Mouse (Mus musculus) erythroblast, embryonic 14.5 days (primary cell): ENCODE measurements around the gene Epn1. TPM values are rescaled to one million over a fixed set of nuclear protein-coding genes. Genes with fewer than 3 reads are reported as not detected.

Experiments used
- H3K27me3 ChIP-seq: 2 replicates; pipeline ENCODE4 v1.6.1; 2012; ENCODE audit warnings: inconsistent platforms; ENCODE audit not compliant: control insufficient read depth
- H3K36me3 ChIP-seq: 2 replicates; pipeline ENCODE4 v1.6.1; 2012; ENCODE audit warnings: mild to moderate bottlenecking, inconsistent platforms; ENCODE audit not compliant: control insufficient read depth
- H3K4me1 ChIP-seq: 2 replicates; pipeline ENCODE4 v1.6.1; 2012; ENCODE audit warnings: inconsistent platforms; ENCODE audit not compliant: control insufficient read depth
- H3K4me3 ChIP-seq: replicated peaks from 2 replicates; pipeline ENCODE3; 2012; ENCODE audit warnings: moderate library complexity, mild to moderate bottlenecking, inconsistent platforms
- H3K9me3 ChIP-seq: 2 replicates; pipeline ENCODE4 v1.6.1; 2012; ENCODE audit warnings: low read length, inconsistent platforms, mixed read lengths; ENCODE audit not compliant: control insufficient read depth
- GATA1 ChIP-seq: IDR thresholded peaks from 2 replicates; pipeline ENCODE4 v1.6.1; 2012; ENCODE audit warnings: low read length, inconsistent platforms, mixed read lengths
- TAL1 ChIP-seq: IDR thresholded peaks from 3 replicates; pipeline ENCODE4 v1.6.1; 2012; ENCODE audit warnings: low read length, inconsistent platforms, mixed read lengths
- polyA plus RNA-seq: library from polyadenylated mRNA; stranded (reverse); fragments of >175 nt; gene quantifications from 2 replicates; pipeline ENCODE4 v1.2.3, GENCODE M21; 2012

Epn1 gene
- polyA plus RNA-seq, 1 experiment = 227 TPM

- Histone ChIP-seq H3K9me3 (no peaks in the 10 kb centered on the region), H3K27me3 (no peaks in the 10 kb centered on the region), H3K4me1 (peaks cover 65% of the 10 kb centered on the region), H3K4me3 (no peak overlapping the region), H3K36me3 (peaks cover 85% of the 10 kb centered on the region)
- TF ChIP-seq GATA1 (no peak), TAL1 (no peak)
These were observed 5.5 kb downstream of the Epn1 start for GRCm38 (mm10) chr7:5085512-5085911.

DNA sequence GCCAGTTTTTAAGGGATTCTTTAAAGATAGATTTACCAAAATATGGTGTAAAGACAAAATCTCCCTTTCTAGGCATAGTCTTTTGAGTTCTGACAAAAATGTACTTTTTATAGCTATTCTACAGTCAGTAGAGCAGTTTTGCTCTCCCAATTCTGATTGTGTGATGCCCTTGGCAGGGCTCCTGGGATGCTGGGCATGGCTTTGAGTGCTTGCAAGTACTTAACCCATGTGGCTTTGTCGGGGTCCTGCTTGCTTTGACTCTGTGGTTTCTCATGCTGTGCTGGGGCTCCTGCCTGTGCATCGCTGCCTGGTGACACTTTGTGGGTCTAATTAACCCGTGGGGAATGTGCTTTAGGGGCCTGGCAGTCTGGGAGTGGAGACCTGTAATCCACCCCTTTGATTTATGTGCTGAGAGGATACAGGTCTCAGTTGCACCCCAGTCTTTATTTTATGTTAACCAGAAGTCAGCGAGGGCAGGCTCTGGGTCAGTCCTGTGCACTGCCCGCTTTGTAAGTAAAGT is 6.9 kb downstream of the Epn1 start:
- Histone ChIP-seq H3K4me1 (peaks cover 55% of the 10 kb centered on the region), H3K4me3 (no peak overlapping the region), H3K27me3 (no peaks in the 10 kb centered on the region), H3K9me3 (no peaks in the 10 kb centered on the region), H3K36me3 (peaks cover 97% of the 10 kb centered on the region)
- TF ChIP-seq TAL1 = no peak
- no peak for TF ChIP-seq GATA1

GRCm38 (mm10) chr7:5087886-5088285 is 7.9 kb downstream of the Epn1 start:
- TF ChIP-seq TAL1 (no peak), GATA1 (no peak)
- peaks cover 55% of the 10 kb centered on the region for H3K4me1 ChIP-seq
- H3K36me3 ChIP-seq = peaks cover 99% of the 10 kb centered on the region
- no peaks in the 10 kb centered on the region for H3K9me3 ChIP-seq
- H3K27me3 ChIP-seq = no peaks in the 10 kb centered on the region
- H3K4me3 ChIP-seq = no peak overlapping the region

DNA sequence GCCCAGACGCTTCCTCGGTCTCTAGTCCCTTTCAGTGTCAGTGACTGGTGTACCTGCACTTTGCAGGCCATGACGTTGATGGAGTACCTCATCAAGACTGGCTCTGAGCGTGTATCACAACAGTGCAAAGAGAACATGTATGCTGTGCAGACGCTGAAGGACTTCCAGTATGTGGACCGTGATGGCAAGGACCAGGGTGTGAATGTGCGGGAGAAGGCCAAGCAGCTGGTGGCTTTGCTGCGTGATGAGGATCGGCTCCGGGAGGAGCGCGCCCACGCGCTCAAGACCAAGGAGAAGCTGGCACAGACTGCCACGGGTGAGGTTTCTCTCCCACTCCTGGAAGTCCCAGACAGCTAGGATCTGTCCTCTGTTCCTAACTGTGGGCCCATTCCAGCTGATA is 9.8 kb downstream of the Epn1 start:
- no peak for TF ChIP-seq TAL1
- no peak for TF ChIP-seq GATA1
- H3K4me3 ChIP-seq = no peak overlapping the region
- no peaks in the 10 kb centered on the region for H3K9me3 ChIP-seq
- peaks cover 40% of the 10 kb centered on the region for H3K4me1 ChIP-seq
- H3K36me3 ChIP-seq = peaks cover 99% of the 10 kb centered on the region
- no peaks in the 10 kb centered on the region for H3K27me3 ChIP-seq

DNA sequence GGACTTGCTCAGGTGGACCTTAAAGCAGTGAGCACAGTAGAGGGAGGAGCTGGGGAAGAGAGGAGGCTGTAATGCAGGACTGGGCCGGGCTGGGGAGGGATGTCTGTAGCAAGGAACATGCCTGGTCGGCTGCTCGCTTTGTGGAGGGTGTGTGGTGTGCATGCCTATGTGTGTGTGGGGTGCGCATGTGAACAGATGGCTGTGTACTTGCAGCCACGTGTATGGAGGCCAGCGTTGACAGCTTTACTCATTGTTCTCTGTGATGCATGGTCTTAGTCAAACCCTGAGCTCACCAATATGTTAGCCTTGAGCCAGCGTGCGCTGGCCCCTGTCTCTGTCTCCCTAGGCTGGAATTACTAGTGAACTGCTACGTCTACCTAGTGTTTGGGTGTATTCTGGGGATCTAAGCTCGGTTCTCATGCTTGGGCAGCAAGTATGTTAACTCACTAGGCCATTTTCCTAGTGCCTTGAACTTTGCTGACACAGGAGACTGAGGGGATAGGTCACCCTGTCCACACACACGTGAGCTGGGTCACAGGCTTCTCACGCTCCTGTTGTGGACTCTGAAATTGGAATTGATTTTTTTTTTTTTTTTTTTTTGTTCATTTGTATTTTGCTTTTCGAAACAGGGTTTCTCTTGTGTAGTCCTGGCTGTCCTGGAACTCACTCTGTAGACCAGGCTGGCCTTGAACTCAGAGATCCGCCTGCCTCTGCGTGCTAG is 11.1 kb downstream of the Epn1 start:
- no peak for TF ChIP-seq TAL1
- TF ChIP-seq GATA1 = no peak
- Histone ChIP-seq H3K4me1 (peaks cover 30% of the 10 kb centered on the region), H3K4me3 (no peak overlapping the region), H3K9me3 (no peaks in the 10 kb centered on the region), H3K27me3 (no peaks in the 10 kb centered on the region), H3K36me3 (peaks cover 99% of the 10 kb centered on the region)

- no peak overlapping the region for H3K4me3 ChIP-seq
- peaks cover 22% of the 10 kb centered on the region for H3K4me1 ChIP-seq
- no peaks in the 10 kb centered on the region for H3K27me3 ChIP-seq
- peaks cover 99% of the 10 kb centered on the region for H3K36me3 ChIP-seq
- TF ChIP-seq GATA1 = no peak
- TF ChIP-seq TAL1 = no peak
- no peaks in the 10 kb centered on the region for H3K9me3 ChIP-seq
These were observed 12.3 kb downstream of the Epn1 start for GRCm38 (mm10) chr7:5092381-5092780.

DNA sequence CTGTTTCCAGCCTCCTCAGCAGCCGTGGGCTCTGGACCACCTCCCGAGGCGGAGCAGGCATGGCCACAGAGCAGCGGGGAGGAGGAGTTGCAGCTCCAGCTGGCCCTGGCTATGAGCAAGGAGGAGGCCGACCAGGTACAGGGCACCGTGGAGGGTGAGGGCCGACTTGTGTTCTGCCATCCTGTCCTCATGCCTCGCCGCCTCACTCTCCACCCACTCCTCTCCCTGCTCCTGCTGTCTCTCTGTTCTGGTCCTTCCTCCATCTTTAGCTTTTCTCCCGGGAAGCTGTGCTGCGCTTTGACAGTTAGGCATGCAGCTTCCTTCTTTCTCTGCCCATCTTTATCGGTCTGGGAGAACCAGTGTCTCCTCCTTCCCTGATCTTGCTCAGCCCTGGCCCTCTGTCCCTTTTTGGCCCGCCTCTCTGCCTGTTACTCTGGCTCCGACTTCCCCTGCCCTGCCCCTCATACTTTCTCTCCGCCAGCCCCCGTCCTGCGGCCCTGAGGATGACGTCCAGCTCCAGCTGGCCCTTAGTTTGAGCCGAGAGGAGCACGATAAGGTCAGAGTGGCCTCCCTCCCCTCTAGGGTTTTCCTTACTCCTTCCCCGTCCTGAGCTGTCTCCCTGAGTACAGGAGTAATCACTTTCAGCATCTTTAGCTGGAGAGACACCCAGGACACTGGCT is 12.9 kb downstream of the Epn1 start:
- Histone ChIP-seq H3K4me3 (no peak overlapping the region), H3K9me3 (no peaks in the 10 kb centered on the region), H3K4me1 (peaks cover 17% of the 10 kb centered on the region), H3K27me3 (no peaks in the 10 kb centered on the region), H3K36me3 (peaks cover 99% of the 10 kb centered on the region)
- TF ChIP-seq TAL1 (no peak), GATA1 (no peak)

DNA sequence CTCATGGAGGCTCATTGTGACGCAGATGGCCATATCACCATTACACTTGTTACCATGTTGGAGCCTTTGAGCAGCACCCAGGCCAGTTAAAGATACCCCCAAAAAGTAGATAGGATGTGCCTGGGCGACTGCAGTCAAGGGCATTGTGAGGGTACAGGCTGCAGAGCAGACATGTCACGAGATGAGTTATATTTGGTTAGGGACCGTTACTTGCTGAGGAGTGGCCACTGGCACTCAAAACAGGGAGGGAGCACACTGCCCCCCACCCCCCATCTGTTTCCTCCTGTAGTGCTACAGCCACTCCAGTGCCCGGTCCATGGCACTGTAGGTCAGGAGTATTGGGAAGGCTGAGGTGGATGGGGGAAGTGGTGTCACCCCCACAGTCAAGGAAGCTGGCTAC is 18.7 kb downstream of the Epn1 start:
- no peaks in the 10 kb centered on the region for H3K9me3 ChIP-seq
- peaks cover 61% of the 10 kb centered on the region for H3K36me3 ChIP-seq
- H3K4me3 ChIP-seq = no peak overlapping the region
- H3K27me3 ChIP-seq = no peaks in the 10 kb centered on the region
- H3K4me1 ChIP-seq = peaks cover 1% of the 10 kb centered on the region; the same call in 1 of the 2 replicates
- TF ChIP-seq TAL1 = no peak
- TF ChIP-seq GATA1 = no peak

GRCm38 (mm10) chr7:5099796-5100195 is 19.8 kb downstream of the Epn1 start:
- Histone ChIP-seq H3K9me3 (no peaks in the 10 kb centered on the region), H3K4me1 (peaks cover 1% of the 10 kb centered on the region; the same call in 1 of the 2 replicates), H3K27me3 (no peaks in the 10 kb centered on the region), H3K36me3 (peaks cover 51% of the 10 kb centered on the region), H3K4me3 (no peak overlapping the region)
- TF ChIP-seq GATA1 (no peak), TAL1 (no peak)
